Mouse (Mus musculus) liver, embryonic 11.5 days (tissue): ENCODE measurements around the gene Vps37b. TPM values are rescaled to one million over a fixed set of nuclear protein-coding genes. Genes with fewer than 3 reads are reported as not detected.

Experiments used
- ATAC-seq: fragments of 200-750 bp; cut with Nextera tagmentation; replicated peaks from 2 replicates; pipeline ENCODE4 v1.8.0; 2017; ENCODE audit warnings: moderate number of reproducible peaks, mild to moderate bottlenecking, moderate TSS enrichment, moderate library complexity; ENCODE audit not compliant: low FRiP score
- DNase-seq: peaks from one replicate; pipeline ENCODE4 v3.0.0-alpha.2; 2017; ENCODE audit warnings: low spot score
- H3K27ac ChIP-seq: fragments of 300-500 bp; sonication (generic); 2 replicates; pipeline ENCODE4 v1.5.1; 2014; ENCODE audit warnings: mild to moderate bottlenecking, low read depth, low read length, control low read depth
- H3K27me3 ChIP-seq: fragments of 300-500 bp; sonication (generic); replicated peaks from 2 replicates; pipeline ENCODE4 v1.6.1; 2014; ENCODE audit warnings: low read length, mixed read lengths; ENCODE audit not compliant: control insufficient read depth, insufficient read depth
- H3K36me3 ChIP-seq: fragments of 300-500 bp; sonication (generic); 2 replicates; pipeline ENCODE4 v1.6.1; 2014; ENCODE audit warnings: mild to moderate bottlenecking, low read length, moderate library complexity, mixed read lengths; ENCODE audit not compliant: control insufficient read depth, insufficient read depth
- H3K4me1 ChIP-seq: fragments of 300-500 bp; sonication (generic); replicated peaks from 2 replicates; pipeline ENCODE4 v1.6.1; 2014; ENCODE audit warnings: low read length, mixed read lengths; ENCODE audit not compliant: control insufficient read depth, insufficient read depth
- H3K4me2 ChIP-seq: fragments of 300-500 bp; sonication (generic); 2 replicates; pipeline ENCODE4 v1.6.1; 2014; ENCODE audit warnings: mild to moderate bottlenecking, control low read depth, moderate library complexity
- H3K4me3 ChIP-seq: fragments of 300-500 bp; sonication (generic); 2 replicates; pipeline ENCODE4 v1.5.1; 2014; ENCODE audit warnings: low read depth, low read length, control low read depth
- H3K9ac ChIP-seq: fragments of 300-500 bp; sonication (generic); 2 replicates; pipeline ENCODE4 v1.6.1; 2014; ENCODE audit warnings: low read depth, low read length, control low read depth
- H3K9me3 ChIP-seq: fragments of 300-500 bp; sonication (generic); 2 replicates; pipeline ENCODE4 v1.6.1; 2016; ENCODE audit warnings: low read length, inconsistent platforms, mixed read lengths; ENCODE audit not compliant: control insufficient read depth
- WGBS: fragments of 180-500 bp; shearing (Covaris S2); extraction: QIAGEN DNeasy Blood & Tissue Kit; methylation state at CpG from one replicate; pipeline ENCODE4 v1.1.7; 2014; 5-methylcytosine and 5-hydroxymethylcytosine counted together
- microRNA-seq: library from miRNA; unstranded; fragments of <30 nt; microRNA quantifications from one replicate; pipeline ENCODE4, GENCODE M21; 2017; ENCODE audit warnings: borderline number of aligned reads
- polyA plus RNA-seq: library from polyadenylated mRNA; unstranded; fragments of >200 nt; fragmentation: Nextera tagmentation; extraction: Ambion mirVana; gene quantifications from 2 replicates; pipeline ENCODE4 v1.2.1, GENCODE M21; 2014

The Vps37b gene
- polyA plus RNA-seq, 1 experiment from 2014 or later, result 31.3 TPM

DNA sequence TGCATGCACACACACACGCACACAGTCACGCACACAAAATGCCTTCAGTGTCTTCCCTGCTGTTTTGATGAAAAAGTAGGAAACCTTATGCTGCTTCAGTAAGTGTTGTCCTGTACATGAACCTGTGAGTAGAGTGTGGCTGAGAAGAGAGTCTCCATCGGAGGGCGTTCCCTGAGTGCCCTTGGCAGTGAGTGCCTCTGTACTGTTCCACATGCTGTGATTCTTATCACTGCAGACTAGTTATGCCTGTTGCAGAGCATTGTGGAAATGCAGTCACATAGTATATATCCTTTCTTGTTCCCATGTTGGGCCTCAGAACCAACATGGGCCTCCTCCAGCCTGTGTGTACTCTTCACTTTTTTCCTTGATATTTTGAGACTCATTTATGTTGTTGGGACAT is 67.9 kb downstream of the Vps37b start:
- no peaks in the 10 kb centered on the region for H3K9me3 ChIP-seq
- ATAC-seq (no peak), DNase-seq (no peak)
- H3K4me2 ChIP-seq, result no peak overlapping the region
- H3K9ac ChIP-seq, result no peak overlapping the region
- H3K27ac ChIP-seq, result no peak overlapping the region
- 87% methylated on average over 4 of the region's 4 CpGs for WGBS
- no peaks in the 10 kb centered on the region for H3K36me3 ChIP-seq
- 0 out of 2 replicates have a peak, but pooled peaks cover 2% of the 10 kb centered on the region for H3K4me1 ChIP-seq
- no peaks in the 10 kb centered on the region for H3K27me3 ChIP-seq
- H3K4me3 ChIP-seq, result no peak overlapping the region

DNA sequence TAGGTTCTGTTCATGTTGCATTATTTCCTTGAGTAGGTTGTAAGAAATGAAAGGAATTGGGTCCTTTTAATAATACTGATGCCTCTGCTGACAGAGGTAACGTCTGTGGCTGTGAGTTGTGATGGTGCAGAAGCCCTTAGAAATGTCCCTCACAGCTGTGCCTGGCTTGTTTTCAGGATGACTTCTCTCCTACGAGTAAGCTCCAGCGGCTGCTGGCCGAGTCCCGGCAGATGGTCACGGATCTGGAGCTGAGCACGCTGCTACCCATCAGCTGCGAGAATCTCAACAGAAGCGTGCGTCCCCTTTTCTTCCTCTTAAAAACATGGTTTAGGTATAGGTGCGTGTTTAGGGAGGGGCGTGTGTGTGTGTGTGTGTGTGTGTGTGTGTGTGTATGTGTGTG is 71.0 kb downstream of the Vps37b start:
- 87% methylated on average over 12 of the region's 12 CpGs for WGBS
- Histone ChIP-seq H3K9me3 (no peaks in the 10 kb centered on the region), H3K9ac (no peak overlapping the region), H3K36me3 (no peaks in the 10 kb centered on the region), H3K4me2 (no peak overlapping the region), H3K4me1 (no peaks in the 10 kb centered on the region), H3K4me3 (no peak overlapping the region), H3K27ac (no peak overlapping the region), H3K27me3 (no peaks in the 10 kb centered on the region)
- DNase-seq (no peak), ATAC-seq (no peak)

DNA sequence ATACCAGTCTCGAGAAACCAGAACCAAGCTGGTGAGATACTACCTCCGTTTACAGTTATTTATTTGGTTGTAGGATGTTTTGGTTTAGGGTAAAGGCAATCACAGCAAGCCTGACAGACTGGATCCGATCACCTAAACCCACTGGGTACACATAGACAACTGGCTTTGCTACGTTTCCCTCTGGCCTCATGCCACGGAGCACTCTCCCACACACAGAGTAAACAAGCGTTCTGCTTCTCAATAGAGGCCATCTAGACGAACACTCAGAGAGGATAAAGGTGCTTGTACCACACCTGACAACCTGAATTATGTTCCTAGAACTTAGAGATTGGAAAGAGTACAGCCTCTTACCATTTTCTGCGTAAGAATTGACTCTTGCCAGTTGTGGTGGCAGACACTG is 71.9 kb downstream of the Vps37b start:
- Histone ChIP-seq H3K27me3 (no peaks in the 10 kb centered on the region), H3K4me1 (no peaks in the 10 kb centered on the region), H3K36me3 (no peaks in the 10 kb centered on the region), H3K9ac (no peak overlapping the region), H3K4me2 (no peak overlapping the region), H3K4me3 (no peak overlapping the region), H3K9me3 (no peaks in the 10 kb centered on the region), H3K27ac (no peak overlapping the region)
- no peak for DNase-seq
- WGBS, result 67% methylated on average over 8 of the region's 8 CpGs
- no peak for ATAC-seq

DNA sequence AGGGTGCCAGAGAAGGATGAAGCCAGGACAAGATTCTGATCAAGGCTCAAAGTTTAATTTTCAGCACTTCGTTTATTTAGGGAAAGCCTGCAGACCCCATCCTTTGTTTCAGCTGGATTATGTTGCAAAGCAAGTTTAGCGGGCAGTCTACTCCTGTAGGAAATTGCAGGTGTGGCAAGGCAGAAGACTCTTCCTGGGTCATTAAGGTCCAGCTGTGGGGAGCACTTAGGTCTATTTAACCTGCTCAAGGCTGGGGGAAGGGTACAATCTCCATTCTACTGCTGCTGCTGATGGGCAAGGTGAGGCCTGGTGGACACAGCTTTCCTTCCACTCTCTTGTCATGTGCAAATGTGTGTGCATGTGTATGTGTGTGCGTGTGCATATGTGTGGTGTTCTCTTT is 73.1 kb downstream of the Vps37b start:
- no peak for ATAC-seq
- H3K27ac ChIP-seq, result no peak overlapping the region
- H3K27me3 ChIP-seq, result no peaks in the 10 kb centered on the region
- no peak overlapping the region for H3K4me3 ChIP-seq
- no peak overlapping the region for H3K4me2 ChIP-seq
- no peaks in the 10 kb centered on the region for H3K9me3 ChIP-seq
- no peaks in the 10 kb centered on the region for H3K4me1 ChIP-seq
- DNase-seq, result no peak
- 75% methylated on average over 3 of the region's 3 CpGs for WGBS
- no peak overlapping the region for H3K9ac ChIP-seq
- no peaks in the 10 kb centered on the region for H3K36me3 ChIP-seq

DNA sequence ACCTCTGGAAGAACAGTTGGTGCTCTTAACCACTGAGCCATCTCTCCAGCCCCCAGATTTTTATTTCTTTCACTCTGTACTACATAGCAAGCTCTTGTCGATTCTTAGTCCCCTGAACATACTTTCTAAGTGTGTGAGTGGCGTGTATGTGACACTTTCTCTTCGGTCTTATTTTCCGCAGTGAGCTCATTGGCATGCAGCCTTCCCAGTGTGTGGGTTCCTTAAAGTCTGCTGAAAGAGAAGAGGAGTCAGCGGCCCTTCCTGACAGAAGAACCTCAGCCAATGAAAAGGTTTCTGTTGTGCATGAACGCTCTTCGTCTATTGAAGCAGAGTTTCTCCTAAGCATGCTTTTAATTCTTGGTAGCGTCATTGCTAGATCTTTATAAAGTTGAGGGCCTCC is 74.9 kb downstream of the Vps37b start:
- H3K27ac ChIP-seq, result no peak overlapping the region
- ATAC-seq (no peak), DNase-seq (no peak)
- no peaks in the 10 kb centered on the region for H3K36me3 ChIP-seq
- no peaks in the 10 kb centered on the region for H3K9me3 ChIP-seq
- no peaks in the 10 kb centered on the region for H3K4me1 ChIP-seq
- WGBS, result 94% methylated on average over 8 of the region's 8 CpGs
- no peak overlapping the region for H3K9ac ChIP-seq
- no peaks in the 10 kb centered on the region for H3K27me3 ChIP-seq
- H3K4me2 ChIP-seq, result no peak overlapping the region
- H3K4me3 ChIP-seq, result no peak overlapping the region

Small RNA genes within 50 kb of the gene (microRNA-seq; reads per million reads assigned to microRNA genes)
- gene Mir7032, result not detected

Other genes starting within 250 kb of the Vps37b start
- not detected in 2 replicates for gene Hcar2, start 166.8 kb downstream of the Vps37b start, polyA plus RNA-seq
- gene Hcar1, start 152.2 kb downstream of the Vps37b start, polyA plus RNA-seq, result 0.10 and 0.19 TPM in 2 replicates
- gene Denr, start 125.1 kb downstream of the Vps37b start, polyA plus RNA-seq, result 153 and 156 TPM in 2 replicates
- gene Gm43518, start 104.9 kb downstream of the Vps37b start, polyA plus RNA-seq, result 2.8 TPM in 2 replicates
- gene Ccdc62, start 101.6 kb downstream of the Vps37b start, polyA plus RNA-seq, result 5.9 and 7.1 TPM in 2 replicates
- gene Hip1r, start 58.6 kb downstream of the Vps37b start, polyA plus RNA-seq, result 20.2 and 20.6 TPM in 2 replicates
- 4.1 and 4.8 TPM in 2 replicates for gene Abcb9, start 63.5 kb upstream of the Vps37b start, polyA plus RNA-seq
- 23.3 and 29.0 TPM in 2 replicates for gene Ogfod2, start 80.0 kb upstream of the Vps37b start, polyA plus RNA-seq
- 122 and 138 TPM in 2 replicates for gene Arl6ip4, start 83.8 kb upstream of the Vps37b start, polyA plus RNA-seq
- gene Pitpnm2, start 217.5 kb upstream of the Vps37b start, polyA plus RNA-seq, result 5.1 and 5.9 TPM in 2 replicates